Mouse (Mus musculus) sigmoid colon, adult 10 weeks (tissue): ENCODE data around the gene H2-T22. TPM values are rescaled to one million over a fixed set of nuclear protein-coding genes. Genes with fewer than 3 reads are reported as not detected.

Experiments used
- polyA plus RNA-seq: library from polyadenylated mRNA; stranded (reverse); fragments of 350-450 nt; fragmentation: Illumina TruSeq; extraction: RNeasy Lipid Tissue Mini Kit (QIAGEN cat#74804); gene quantifications from one replicate; pipeline ENCODE4 v1.2.3, GENCODE M21; 2014; ENCODE audit warnings: low read depth, low replicate concordance

Gene H2-T22
- polyA plus RNA-seq: 14.1 TPM

GRCm38 (mm10) chr17:36042610-36043169, at the start of gene H2-T22, which contains the start of gene Gm6034:
TSS of gene H2-T22 (minus strand) at chr17:36042747.
TSS of gene Gm6034 (plus strand) at chr17:36042961.

GRCm38 (mm10) chr17:36058362-36058761, 15.8 kb upstream of the H2-T22 start, which contains the start of gene Gm11127:
TSS of gene Gm11127 (minus strand) at chr17:36058371.

GRCm38 (mm10) chr17:36032351-36032875, 10.1 kb downstream of the H2-T22 start, which contains the start of gene H2-T23:
TSS of gene H2-T23 (minus strand) at chr17:36032855.

GRCm38 (mm10) chr17:36020191-36021073, 22.1 kb downstream of the H2-T22 start, which contains the start of gene H2-T24:
TSS of gene H2-T24 (minus strand) at chr17:36020560.

Other genes with a start within 250 kb of the H2-T22 start
- gene Ier3, start 221.1 kb downstream of the H2-T22 start, polyA plus RNA-seq: 3.5 TPM
- gene Flot1, start 219.5 kb downstream of the H2-T22 start, polyA plus RNA-seq: 8.4 TPM
- 32.5 TPM for gene Tubb5, start 204.4 kb downstream of the H2-T22 start, polyA plus RNA-seq
- gene Mdc1, start 201.2 kb downstream of the H2-T22 start, polyA plus RNA-seq: 12.7 TPM
- gene Nrm, start 181.4 kb downstream of the H2-T22 start, polyA plus RNA-seq: 3.1 TPM
- gene Ppp1r18, start 177.2 kb downstream of the H2-T22 start, polyA plus RNA-seq: 1.8 TPM
- 32.7 TPM for gene Dhx16, start 162.9 kb downstream of the H2-T22 start, polyA plus RNA-seq
- 25.9 TPM for gene 2310061I04Rik, start 145.3 kb downstream of the H2-T22 start, polyA plus RNA-seq
- gene Atat1, start 132.7 kb downstream of the H2-T22 start, polyA plus RNA-seq: 14.4 TPM
- 11.0 TPM for gene Mrps18b, start 126.4 kb downstream of the H2-T22 start, polyA plus RNA-seq
- 49.3 TPM for gene Ppp1r10, start 126.3 kb downstream of the H2-T22 start, polyA plus RNA-seq
- 41.4 TPM for gene Abcf1, start 73.0 kb downstream of the H2-T22 start, polyA plus RNA-seq
- 1.1 TPM for gene Gnl1, start 62.9 kb downstream of the H2-T22 start, polyA plus RNA-seq
- 3.3 TPM for gene Prr3, start 62.5 kb downstream of the H2-T22 start, polyA plus RNA-seq
- gene H2-T24, start 22.2 kb downstream of the H2-T22 start, polyA plus RNA-seq: 4.8 TPM
- gene H2-T23, start 9.9 kb downstream of the H2-T22 start, polyA plus RNA-seq: 10.6 TPM
- not detected for gene Gm6034, start 214 bp upstream of the H2-T22 start, polyA plus RNA-seq
- gene Gm11127, start 15.6 kb upstream of the H2-T22 start, polyA plus RNA-seq: not detected
- not detected for gene Gm19684, start 78.9 kb upstream of the H2-T22 start, polyA plus RNA-seq
- not detected for gene Gm7030, start 86.7 kb upstream of the H2-T22 start, polyA plus RNA-seq
- 0.88 TPM for gene Gm8909, start 125.8 kb upstream of the H2-T22 start, polyA plus RNA-seq
- gene H2-T3, start 147.5 kb upstream of the H2-T22 start, polyA plus RNA-seq: 5.0 TPM
- 11.3 TPM for gene Rpp21, start 215.3 kb upstream of the H2-T22 start, polyA plus RNA-seq
- gene Trim39, start 229.5 kb upstream of the H2-T22 start, polyA plus RNA-seq: 23.3 TPM
- not detected for gene H2-M10.2, start 243.7 kb upstream of the H2-T22 start, polyA plus RNA-seq